In the genomic region with DNA sequence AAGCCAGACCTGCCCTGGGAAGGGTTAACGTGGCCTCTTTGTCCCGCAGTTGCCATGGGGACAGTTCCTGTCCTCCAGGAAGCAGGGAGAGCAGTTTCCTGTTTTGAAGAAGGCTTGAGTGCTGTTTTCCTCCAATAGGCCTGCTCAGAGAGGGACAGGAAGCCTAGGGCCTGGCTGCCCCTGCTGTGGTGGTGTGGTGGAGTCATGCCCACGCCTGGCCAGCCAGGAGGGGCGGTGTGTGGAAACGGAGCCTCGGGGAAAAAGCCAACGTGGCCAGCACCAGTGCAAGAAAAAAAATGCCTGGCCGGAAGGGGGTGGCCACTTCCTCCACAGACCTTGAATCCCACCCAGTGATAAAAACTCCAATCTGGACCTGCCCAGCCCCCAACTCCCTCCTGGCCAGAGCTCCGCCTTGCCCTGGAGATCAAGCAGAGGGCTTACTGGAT, we compare ENCODE assay signal across 8 mouse cellular contexts. TPM values are rescaled to one million over a fixed set of nuclear protein-coding genes. Genes with fewer than 3 reads are reported as not detected.
DNase-seq lines count a peak whose midpoint lies in the region; ATAC-seq and TF ChIP-seq lines count a peak whose summit lies in the region.

No protein-coding gene starts in this region.

- H3K9ac ChIP-seq in intestine, postnatal 0 days (ENCODE audit: low read depth, low read length) = no peak overlapping the region
- no peak overlapping the region for H3K9ac ChIP-seq in liver, postnatal 0 days (replicated peaks)

- 41% methylated on average over 9 of the region's 9 CpGs for WGBS in intestine, postnatal 0 days
- WGBS in liver, postnatal 0 days (ENCODE audit: insufficient replicate concordance) = 22% methylated on average over 9 of the region's 9 CpGs

- H3K4me2 ChIP-seq in intestine, postnatal 0 days (replicated peaks; ENCODE audit: low read depth) = no peak overlapping the region
- no peak overlapping the region for H3K4me2 ChIP-seq in liver, postnatal 0 days (ENCODE audit: low read depth, low read length)

- TF ChIP-seq EP300 in liver, postnatal 0 days (IDR thresholded peaks at IDR 0.05; ENCODE audit: low read depth) = 0 out of 2 replicates have a peak, but pooled peaks have one; percentile 46

- peak; percentile 36 for TF ChIP-seq CTCF in intestine, postnatal 0 days (IDR thresholded peaks at IDR 0.05; ENCODE audit: low read depth)
- peak; percentile 20; the same call in 1 of the 2 replicates for TF ChIP-seq CTCF in liver, postnatal 0 days (IDR thresholded peaks at IDR 0.05; ENCODE audit: low read depth)

- no peaks in the 10 kb centered on the region for H3K36me3 ChIP-seq in intestine, postnatal 0 days (ENCODE audit: control insufficient read depth, insufficient read depth)
- H3K36me3 ChIP-seq in liver, postnatal 0 days (replicated peaks; ENCODE audit: insufficient read depth, low read length) = no peaks in the 10 kb centered on the region

- no peak overlapping the region for H3K27ac ChIP-seq in intestine, postnatal 0 days (ENCODE audit: low read depth, low read length)
- H3K27ac ChIP-seq in liver, postnatal 0 days (ENCODE audit: low read depth) = peak overlapping the region; percentile 57

- H3K4me3 ChIP-seq in intestine, postnatal 0 days (ENCODE audit: low read depth, low read length) = no peak overlapping the region
- no peak overlapping the region for H3K4me3 ChIP-seq in liver, postnatal 0 days (ENCODE audit: low read depth, low read length)

- no peaks in the 10 kb centered on the region for H3K4me1 ChIP-seq in intestine, postnatal 0 days (replicated peaks; ENCODE audit: control insufficient read depth, insufficient read depth, low read length)
- peaks cover 3% of the 10 kb centered on the region; the same call in 1 of the 2 replicates for H3K4me1 ChIP-seq in liver, postnatal 0 days (ENCODE audit: insufficient read depth)

- ATAC-seq in intestine, postnatal 0 days = 0 out of 2 replicates have a peak, but pooled peaks have one; percentile 33
- ATAC-seq in liver, postnatal 0 days = peak; percentile 87

- peak; percentile 8 for DNase-seq in urinary bladder, postnatal 25 days (ENCODE audit: low spot score)
- no peak for DNase-seq in urinary bladder, postnatal 10 days (ENCODE audit: low spot score)
- DNase-seq in gastrocnemius, postnatal 4 days (ENCODE audit: low spot score in 2 of 2) = peak; percentile 39 to 48
- peak; percentile 50 for DNase-seq in liver, postnatal 0 days
- DNase-seq in ovary, postnatal 14 days (ENCODE audit: low spot score) = peak; percentile 18
- DNase-seq in Muller cell, postnatal 12 days (ENCODE audit: inconsistent ontology term) = no peak
- no peak for DNase-seq in frontal cortex, postnatal 36 days (ENCODE audit: low spot score in 2 of 2)

- H3K27me3 ChIP-seq in intestine, postnatal 0 days (replicated peaks; ENCODE audit: control insufficient read depth, insufficient read depth, low read length) = 0 out of 2 replicates have a peak, but pooled peaks cover 2% of the 10 kb centered on the region
- peaks cover 5% of the 10 kb centered on the region; the same call in 1 of the 2 replicates for H3K27me3 ChIP-seq in liver, postnatal 0 days (ENCODE audit: insufficient read depth, low read length)

- no peaks in the 10 kb centered on the region for H3K9me3 ChIP-seq in intestine, postnatal 0 days (ENCODE audit: control insufficient read depth)
- H3K9me3 ChIP-seq in liver, postnatal 0 days (ENCODE audit: low read length) = no peaks in the 10 kb centered on the region

RNA-seq across cellular contexts. Expression of gene Fgd5, which starts 6.5 kb away (rescaled TPM):
- total RNA-seq in gastrocnemius, postnatal 4 days (2021) = 10 to 100 TPM; 22.1 to 25.3 TPM
- polyA plus RNA-seq in intestine, postnatal 0 days (2015; fragmentation: Nextera tagmentation; extraction: Ambion mirVana) = 3.3 and 3.5 TPM in 2 replicates
- polyA plus RNA-seq in liver, postnatal 0 days (2015; fragmentation: Nextera tagmentation; extraction: Ambion mirVana) = 2.0 and 2.3 TPM in 2 replicates

Comparison
In these comparisons a context has a peak if more than half of its experiments do, and no peak if none do; other contexts are left out.
1. DNase-seq: peak in urinary bladder, postnatal 25 days (single experiment), gastrocnemius, postnatal 4 days (2 of 2), liver, postnatal 0 days (single experiment) and ovary, postnatal 14 days (single experiment); none in urinary bladder, postnatal 10 days (single experiment), Muller cell, postnatal 12 days (single experiment) and frontal cortex, postnatal 36 days (0 of 2).